Mouse (Mus musculus) erythroblast, embryonic 14.5 days (primary cell): ENCODE data around the gene Mad1l1.

Experiments used
- GATA1 ChIP-seq: IDR thresholded peaks from 2 replicates; pipeline ENCODE4 v1.6.1; 2012; ENCODE audit warnings: low read length, inconsistent platforms, mixed read lengths
- TAL1 ChIP-seq: IDR thresholded peaks from 3 replicates; pipeline ENCODE4 v1.6.1; 2012; ENCODE audit warnings: low read length, inconsistent platforms, mixed read lengths

DNA sequence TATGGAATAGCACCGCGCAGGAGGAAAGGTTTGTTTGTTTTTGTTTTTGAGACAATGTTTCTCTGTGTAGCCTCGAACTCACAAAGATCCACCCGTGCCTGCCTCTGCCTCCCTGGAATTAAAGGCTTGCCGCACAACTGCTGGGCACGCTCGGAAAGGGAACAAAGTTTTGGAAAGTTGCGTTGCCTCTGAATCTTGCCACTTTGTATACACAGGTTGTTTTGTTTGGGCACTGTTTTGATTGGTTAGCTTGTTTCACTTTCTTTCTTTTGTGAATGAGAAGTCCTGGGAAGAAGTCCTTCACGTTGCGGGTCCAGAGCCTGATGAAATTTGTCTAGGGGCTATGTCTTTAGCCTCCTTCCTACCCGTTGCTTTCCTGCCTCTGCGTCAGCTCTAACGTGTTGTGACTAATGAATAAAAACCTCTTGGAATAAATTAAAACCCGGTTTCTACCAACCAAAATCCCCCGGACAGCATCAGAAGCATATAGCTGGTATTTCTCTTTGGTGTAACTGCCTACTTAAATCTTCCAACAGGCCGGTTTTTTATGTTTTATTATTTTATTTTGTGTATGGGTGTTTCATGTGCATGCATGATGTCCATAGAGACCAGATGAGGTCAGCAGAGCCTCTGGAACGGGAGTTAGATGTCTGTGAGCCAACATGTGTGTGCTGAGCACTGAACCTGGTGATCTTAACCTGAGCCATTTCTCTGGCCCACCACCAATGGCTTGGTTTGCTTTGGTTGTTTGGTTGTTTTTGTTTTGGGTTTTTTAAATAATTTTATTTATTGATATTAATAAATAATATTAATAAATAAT, 614 bp upstream of the Mad1l1 start:
- TF ChIP-seq GATA1 = no peak
- TF ChIP-seq TAL1 = no peak
